Mouse (Mus musculus): Measurements from ENCODE around the gene Jarid2.

Gene Jarid2

DNA sequence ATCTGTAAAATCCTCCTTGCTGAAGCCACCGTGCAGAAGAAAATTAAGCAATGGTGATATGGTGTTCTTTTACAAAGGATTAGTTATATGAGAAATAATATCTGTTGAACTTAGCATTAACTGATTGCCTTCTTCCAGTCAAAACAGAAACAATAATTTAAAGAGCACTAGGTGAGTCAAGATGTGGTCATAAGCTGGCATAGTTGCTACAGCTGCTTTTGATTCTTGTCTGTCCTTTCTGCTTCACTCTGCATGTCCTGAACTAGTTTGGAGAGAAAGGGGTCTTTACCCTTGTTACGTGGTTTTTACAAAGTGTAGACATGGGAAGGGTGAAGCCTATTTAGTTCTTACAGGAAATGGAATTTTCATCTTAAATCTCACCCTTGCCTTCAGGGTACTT is 51.9 kb downstream of the Jarid2 start:
- no peak for DNase-seq (ENCODE audit: low spot score)

DNA sequence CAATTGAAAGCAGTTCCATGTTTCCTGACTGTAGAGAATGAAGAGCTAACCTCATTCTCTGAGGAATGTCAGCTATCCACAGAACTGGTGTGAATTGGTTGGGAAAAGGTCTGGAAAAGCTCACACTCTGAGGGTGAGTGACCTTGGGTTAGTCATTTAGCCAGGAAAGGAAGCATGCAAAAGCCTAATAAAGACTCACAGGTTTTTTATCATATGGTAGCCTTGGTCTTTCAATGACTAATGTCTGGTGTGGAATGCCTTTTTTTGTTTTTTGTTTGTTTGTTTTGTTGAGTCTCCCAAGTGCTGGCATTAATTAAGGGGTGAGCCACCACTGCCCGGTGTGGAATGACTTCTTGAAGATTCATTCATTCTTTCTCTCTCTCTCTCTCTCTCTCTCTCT is 55.3 kb downstream of the Jarid2 start:
- DNase-seq (ENCODE audit: low spot score) = no peak

DNA sequence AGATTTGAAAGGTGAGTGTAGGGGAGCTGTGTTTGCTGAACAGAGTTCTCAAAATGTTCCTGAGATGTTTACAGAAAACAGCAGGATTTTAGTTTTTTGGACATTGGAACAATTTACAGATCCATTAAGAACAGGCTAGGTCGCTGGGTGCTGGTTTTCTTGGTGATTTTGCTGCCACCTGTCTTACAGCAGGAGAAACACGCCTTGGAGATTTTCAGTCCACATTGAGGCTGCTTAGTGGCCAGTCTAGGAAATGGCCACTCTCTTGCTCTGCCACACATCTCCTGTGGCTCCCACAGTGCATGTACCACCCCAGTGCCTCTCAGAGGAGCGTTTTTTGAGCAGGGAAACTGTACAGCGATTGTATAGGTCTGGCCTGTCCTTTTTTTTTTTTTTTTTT is 57.0 kb downstream of the Jarid2 start:
- DNase-seq (ENCODE audit: low spot score) = no peak

DNA sequence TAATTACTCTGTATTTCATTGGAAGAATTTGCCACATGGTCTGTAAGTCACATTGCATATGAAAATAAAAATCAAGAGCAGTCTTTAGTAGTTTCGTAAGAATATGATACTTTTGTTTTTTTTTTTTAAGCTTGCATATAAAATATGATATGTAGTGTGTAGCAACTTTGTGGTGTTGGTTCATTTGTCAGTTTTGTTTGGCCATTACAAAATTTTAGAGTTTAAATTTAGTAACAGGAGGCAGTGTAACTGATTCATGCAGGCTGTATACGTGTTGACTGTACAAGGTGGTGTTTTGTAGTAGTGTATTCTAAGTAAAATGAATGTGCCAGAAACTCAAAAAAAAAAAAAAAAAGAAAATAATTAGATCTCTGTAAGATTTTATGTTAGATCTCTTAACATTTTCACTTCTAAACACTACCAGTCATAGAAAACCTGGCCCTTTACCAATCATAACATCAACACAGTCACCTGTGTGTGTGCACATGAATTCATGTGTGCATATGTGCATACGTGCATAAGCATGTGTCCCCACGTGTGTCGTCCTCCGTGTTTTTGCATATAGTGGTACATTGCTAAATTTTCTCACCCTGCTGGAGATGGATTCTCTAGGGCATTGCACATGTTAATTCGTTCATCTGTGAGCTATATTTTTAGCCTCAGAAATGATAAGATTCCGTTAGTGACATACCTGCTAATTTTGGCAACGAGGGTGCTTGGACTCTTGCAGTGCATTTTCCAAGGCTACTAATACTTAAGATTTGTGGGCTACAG is 59.3 kb downstream of the Jarid2 start:
- no peak for DNase-seq (ENCODE audit: low spot score)

DNA sequence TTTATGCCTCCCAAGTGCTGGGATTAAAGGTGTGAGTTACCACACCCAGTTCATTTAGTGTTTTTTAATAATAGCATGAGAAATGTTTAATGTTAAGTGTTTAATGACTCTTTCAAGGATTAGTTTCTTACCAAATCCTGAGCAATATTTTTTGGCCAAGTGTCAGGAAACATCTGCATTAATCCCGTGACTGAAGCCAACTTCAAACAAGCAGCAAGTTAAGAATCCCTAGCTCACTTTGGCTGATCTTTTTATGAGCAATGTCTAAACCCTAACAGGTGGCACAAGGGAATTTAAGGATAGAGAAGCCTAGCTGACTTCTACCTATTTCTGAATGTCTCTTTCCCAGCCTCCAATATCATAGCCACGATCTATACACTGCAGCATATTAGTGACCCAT is 60.7 kb downstream of the Jarid2 start:
- no peak for DNase-seq (ENCODE audit: low spot score)

DNA sequence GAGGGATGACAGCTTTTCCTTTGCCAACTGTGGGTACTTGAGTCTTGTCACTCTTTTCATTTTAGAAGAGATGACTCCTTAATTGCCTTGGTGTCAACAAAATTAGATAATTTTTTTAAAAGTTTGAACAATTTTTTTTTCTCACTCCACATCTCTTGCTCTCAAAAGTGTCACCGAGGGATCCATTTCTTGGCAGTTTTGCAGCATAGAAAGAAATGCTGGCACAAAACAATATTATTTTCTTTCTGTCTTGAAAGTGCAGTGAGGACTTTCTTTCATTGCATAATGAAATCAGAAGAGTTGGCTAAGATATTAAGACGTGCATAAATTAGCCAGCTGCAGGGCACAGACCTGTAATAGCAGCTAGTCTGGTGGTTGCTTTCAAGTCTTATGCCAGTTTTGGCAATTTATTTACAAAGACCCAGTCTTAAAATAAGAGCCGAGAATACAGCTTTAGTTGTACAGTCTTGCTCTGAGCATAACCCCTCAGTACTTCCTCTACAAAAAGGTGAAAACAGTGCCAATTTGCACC is 63.2 kb downstream of the Jarid2 start:
- DNase-seq (ENCODE audit: low spot score) = no peak

DNA sequence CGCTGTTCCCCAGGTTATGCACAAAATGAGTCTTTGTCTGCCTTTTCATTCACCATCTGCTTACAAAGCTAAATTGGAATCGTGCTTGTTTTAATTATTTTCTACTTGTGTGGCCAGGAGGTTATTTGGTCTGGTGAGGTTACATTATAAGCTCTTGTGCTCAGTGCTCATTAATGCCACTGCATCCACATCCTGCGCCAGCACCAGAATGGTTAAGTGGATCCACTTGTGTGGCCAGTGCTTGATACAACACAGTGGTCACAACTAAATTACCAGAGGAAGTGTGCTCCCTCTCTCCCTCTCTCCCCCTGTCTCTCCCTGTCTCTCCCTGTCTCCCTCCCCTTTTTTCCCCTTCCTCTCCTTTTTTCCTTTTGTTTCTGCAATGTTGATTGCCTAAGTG is 66.6 kb downstream of the Jarid2 start:
- no peak for DNase-seq (ENCODE audit: low spot score)

DNA sequence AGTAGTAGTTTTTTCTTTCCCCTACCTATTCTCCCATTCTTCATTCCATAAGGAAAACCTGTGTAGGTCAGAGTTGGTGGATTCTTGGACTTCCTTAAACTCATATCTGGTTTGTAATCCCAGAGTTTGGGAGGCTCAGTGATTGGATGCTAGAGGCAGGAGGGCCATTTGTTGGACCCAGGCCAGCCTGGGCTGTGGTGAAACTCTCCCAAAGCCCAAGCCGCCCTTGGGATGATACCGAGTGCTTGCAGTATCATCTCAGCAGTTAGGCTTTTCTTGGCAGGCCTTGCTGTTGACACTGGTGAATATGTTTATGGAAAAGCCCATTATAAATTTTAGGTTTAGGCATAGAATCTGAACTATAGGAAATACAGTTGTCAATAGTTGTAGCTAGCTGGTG is 67.5 kb downstream of the Jarid2 start:
- no peak for DNase-seq (ENCODE audit: low spot score)

DNA sequence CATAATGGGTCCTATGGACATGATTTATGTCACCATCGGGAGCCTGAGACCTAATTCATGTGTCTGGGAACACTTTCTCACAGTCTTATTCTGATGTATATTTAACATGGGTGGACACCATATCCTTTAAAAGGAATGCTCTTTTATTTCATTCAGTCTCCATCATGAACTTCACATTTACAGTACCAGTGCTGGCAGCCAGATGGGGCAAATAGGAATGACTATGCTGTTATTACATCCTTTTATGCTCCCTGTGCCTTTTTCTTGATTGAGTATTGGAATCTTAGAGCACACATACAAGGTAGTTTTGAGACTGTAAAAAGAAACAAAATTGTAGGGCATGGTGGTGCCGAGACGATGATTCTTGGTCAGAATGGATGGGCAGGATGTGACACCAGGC is 69.0 kb downstream of the Jarid2 start:
- no peak for DNase-seq (ENCODE audit: low spot score)

DNA sequence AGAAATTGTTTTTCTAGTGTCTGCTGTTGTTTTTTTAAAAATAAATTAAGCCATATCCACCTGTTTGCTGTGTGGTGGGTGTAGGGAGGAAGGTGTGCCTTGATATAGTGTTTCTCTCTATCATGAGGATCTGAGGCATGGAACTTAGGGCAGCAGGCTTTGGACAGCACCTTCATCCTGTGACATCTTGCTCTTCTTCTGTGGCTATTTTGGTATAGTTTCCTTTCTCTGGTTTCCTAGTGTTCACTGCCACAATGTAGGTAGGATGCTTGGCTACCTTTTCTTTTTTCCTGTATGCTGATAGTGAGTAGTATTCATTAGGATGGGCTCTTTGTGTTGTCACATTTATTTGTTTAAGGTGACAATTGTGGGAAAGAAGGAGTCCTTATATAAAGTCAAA is 69.9 kb downstream of the Jarid2 start:
- no peak for DNase-seq (ENCODE audit: low spot score)

DNA sequence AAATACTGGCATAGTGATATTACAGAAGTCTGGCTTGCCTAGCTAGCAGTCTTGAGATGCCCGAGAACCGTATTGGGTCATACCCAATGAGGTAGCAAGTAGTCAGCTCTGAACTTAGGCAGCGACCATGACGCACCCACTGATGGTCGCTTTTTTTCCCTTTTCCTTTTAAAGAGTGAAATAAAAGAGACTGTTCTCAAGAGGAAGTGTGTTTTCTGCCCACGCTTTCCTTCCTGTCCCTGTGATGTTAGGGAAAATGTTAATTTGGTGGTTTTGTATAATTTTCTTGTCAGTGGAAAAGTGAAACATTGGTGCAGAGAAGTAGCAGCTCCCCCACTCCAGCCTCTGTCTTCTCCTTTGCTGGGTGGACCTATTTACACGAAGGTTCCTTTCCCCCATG is 70.8 kb downstream of the Jarid2 start:
- DNase-seq (ENCODE audit: low spot score) = no peak

DNA sequence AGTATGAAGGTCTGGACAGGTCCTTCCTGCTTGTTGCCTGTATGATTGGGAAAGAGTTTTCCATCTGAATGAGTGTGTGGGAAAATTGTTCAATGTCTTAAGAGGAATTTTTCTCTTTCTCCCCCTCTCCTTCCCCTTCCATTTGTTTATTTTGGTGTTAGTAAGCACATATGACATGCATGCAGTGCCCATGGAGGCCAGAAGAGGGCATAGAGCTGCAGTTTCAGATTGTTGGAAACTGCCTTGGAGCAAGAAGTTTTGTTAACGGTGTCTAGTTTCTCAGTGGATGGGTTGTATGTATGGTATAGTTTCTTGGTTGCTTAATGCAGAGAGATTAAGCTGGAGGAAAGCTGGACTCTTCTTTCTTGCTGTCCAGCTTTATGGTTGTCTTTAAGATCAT is 75.6 kb downstream of the Jarid2 start:
- DNase-seq (ENCODE audit: low spot score) = no peak

DNA sequence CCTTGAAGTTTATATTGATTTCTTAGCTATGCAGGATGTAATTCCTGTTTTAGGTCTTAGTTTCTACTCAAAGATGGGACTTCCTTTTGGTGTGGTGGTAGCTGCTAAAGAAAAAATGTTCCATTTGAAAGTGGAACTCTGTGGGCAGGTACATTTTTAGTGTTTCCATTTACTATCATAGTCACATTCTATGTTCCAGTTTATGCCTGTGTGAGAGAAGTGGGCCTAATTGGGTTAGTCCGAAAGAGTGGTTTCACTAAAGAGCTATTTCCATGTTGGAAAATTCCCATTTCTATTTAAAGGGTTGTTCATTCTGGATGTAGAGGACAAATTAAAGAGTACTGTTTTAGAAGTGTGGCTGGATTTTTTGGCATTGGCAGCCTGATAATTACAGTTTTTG is 79.0 kb downstream of the Jarid2 start:
- DNase-seq (ENCODE audit: low spot score) = no peak

DNA sequence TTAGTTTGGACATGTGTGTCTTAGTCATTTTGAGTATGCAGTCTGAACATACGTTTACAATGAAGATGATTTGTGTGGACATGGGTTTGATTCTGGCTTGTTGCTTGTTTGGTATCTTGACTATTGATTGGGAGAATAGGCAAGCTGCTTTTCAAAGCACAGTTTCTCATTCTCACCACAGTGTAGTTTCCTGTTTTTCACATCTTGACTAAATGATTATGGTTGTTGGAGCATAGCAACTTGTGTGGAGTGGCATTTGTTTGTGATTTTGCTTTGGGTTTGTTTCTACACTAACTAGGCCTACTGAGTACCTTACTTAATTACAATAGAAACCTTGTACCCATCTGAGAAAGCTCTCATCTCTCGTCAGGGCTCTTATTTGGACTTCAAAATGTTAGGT is 81.7 kb downstream of the Jarid2 start:
- no peak for DNase-seq (ENCODE audit: low spot score)

DNA sequence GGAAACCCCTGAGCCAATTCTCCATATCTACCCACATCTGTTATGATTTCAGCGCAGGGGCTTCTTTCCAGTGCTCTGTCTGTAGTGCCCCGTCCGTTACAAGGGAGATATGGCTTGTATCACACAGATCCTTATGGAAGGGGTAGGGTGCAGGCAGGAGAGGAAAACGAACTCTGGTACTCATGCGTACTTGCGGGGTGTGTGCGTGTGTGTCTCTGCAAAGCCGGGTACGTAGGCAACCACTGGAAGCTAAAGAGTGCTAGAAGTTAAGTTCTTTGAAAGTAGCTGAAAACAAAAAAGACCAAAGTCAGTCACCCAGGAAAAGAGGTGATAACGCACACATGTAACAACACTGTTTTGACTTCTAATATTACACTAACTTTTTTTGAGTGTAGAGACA is 82.3 kb downstream of the Jarid2 start:
- no peak for DNase-seq (ENCODE audit: low spot score)

DNA sequence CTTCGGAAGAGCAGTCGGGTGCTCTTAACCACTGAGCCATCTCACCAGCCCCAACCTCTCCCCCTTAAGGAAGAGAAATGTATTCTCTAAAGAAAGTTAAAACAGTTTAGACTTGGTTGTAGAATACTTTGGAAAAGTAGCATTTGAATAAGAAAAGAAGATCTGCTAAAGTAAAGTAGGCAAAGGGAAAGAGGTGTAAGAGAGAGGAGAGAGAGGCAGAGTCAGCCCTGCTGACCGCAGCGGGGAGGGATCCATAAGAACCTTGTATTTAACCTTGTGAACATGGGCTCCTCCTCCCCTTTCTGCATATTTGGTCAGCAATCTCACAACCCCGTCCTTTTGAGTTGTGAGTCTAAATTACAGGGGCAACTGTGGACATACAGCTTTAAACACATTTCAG is 83.1 kb downstream of the Jarid2 start:
- no peak for DNase-seq (ENCODE audit: low spot score)

DNA sequence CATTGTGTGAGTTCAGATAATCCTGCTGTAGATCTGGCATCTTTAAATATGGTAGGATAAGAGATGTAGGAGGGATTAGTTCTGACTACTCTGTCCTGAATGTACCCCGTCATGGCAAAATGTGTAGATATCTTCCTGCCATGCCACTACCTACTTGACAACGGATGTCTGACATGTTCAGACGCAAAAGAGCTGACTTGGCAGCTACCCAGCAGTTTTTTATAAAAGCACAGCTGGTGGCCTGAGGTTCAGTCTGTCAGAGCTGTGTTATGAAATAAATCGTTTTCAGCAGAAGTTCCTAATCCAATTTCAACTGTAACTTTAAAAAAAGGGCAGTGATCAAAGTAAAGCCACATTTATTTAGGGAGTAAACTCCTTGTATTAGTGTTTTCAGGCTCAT is 90.1 kb downstream of the Jarid2 start:
- no peak for DNase-seq (ENCODE audit: low spot score)

DNA sequence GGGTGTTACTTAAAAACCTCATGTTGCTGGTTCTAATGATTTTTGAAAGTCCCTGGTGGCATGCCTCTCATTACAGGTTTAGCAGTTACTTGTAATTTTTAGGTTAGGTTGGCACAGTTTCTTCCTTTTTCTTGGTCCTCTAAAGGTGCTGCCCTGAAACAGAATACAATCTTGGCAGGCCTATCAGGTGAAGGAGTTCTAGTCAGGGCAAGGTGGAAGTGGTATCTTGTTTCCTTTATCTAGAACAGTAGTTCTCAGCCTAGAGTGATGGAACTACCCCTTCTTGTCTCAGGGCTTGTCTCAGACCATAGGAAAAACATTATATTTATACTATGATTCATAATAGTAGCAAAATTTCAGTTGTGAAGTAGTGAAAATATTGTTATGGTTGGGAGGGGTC is 93.3 kb downstream of the Jarid2 start:
- DNase-seq (ENCODE audit: low spot score) = no peak

DNA sequence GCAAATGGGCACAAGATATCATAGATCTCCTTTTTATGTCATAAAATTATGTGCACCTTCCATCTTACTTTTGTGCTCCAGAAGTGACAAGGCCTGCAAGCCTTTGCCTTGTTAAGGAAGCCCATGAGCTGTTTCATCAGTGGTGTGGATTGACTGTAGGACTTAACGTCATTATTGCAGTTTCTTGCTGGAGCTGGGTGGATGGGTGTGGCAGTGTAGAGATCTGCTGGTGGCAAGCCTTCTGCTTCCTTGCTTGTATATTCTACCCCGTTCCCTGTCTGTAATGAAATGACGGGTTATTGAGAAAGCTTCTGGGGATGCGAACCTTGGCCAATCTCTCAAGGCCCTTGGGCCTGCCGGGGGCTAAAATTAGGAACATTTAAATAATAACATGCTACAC is 99.6 kb downstream of the Jarid2 start:
- no peak for DNase-seq (ENCODE audit: low spot score)

DNA sequence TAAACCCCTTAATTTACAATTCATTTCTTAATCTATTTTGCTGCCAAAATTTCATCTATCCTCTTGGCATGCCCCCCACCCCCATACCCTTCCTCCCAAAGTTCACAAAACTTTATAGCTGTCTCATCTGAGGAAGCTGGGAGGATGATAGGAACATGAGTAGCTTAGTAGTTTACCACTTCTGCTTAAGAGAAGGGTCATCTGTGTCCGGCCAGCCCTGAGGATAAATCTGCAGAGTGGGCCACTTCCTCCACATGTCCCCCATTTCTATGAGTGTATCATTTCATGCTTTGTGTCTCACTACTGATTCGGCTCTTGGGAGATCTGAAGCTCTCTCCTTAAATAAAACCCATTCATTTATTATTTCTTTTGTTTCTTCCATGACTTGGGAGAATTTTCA is 102.8 kb downstream of the Jarid2 start:
- no peak for DNase-seq (ENCODE audit: low spot score)

DNA sequence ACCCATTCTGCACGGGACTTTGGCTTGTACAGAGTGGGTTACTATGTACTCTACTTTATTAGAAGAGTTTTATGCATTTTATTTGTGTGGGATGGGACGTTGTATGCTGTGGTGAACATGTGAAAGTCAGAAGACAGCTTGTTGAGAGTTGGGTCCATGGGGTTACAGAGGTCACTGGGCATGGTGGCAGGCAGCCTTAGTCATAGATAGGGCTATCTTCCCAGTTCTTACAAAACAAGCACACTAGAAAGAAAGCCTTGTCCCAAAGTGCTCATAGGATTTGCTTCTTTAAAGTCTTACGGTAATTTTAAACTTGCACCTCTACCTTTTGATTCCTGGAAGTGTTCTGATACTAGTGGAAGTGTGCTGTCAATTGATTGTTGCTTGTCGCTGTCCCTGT is 103.6 kb downstream of the Jarid2 start:
- DNase-seq (ENCODE audit: low spot score) = no peak

DNA sequence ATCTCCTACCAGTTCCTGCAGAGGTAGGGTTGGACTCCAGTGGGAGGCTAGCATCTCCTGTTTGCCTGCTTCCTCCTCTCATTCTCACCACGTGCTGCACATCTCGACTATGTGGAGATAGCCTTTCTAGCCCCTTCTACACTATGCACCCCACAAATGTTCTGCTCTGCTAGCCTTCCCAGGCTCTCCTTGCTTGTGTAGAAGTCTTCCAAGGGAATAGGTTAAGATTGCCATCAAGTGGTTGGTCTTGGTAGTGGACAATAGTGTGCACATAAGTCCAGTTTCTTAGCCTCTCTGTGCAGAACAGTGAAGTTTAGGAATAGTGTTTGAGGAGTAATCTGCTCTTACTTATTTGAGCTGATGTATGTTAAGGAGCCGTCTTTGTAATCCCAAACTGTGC is 104.1 kb downstream of the Jarid2 start:
- no peak for DNase-seq (ENCODE audit: low spot score)

DNA sequence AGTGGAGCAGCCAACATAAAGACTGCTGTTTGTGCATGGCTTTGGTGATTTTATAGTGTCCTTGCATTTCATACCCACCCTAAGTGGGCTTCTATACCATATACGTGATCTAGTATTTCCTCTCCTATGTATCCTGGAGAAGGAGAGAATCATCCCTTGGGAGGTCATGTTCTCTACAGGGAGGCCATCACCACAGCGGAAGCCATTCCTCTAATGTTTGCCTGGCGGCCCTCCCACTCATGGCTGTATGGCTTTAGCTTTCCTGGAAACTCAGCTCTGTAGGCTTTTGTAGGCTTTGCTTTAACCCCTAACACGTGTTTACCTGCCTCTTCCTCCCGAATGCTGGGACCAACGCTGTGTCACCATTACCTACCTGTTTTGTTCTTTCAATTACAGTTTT is 108.2 kb downstream of the Jarid2 start:
- DNase-seq (ENCODE audit: low spot score) = no peak

All from urinary bladder, postnatal 10 days (tissue).